ENCODE assay signal across 11 mouse cellular contexts in the genomic region with DNA sequence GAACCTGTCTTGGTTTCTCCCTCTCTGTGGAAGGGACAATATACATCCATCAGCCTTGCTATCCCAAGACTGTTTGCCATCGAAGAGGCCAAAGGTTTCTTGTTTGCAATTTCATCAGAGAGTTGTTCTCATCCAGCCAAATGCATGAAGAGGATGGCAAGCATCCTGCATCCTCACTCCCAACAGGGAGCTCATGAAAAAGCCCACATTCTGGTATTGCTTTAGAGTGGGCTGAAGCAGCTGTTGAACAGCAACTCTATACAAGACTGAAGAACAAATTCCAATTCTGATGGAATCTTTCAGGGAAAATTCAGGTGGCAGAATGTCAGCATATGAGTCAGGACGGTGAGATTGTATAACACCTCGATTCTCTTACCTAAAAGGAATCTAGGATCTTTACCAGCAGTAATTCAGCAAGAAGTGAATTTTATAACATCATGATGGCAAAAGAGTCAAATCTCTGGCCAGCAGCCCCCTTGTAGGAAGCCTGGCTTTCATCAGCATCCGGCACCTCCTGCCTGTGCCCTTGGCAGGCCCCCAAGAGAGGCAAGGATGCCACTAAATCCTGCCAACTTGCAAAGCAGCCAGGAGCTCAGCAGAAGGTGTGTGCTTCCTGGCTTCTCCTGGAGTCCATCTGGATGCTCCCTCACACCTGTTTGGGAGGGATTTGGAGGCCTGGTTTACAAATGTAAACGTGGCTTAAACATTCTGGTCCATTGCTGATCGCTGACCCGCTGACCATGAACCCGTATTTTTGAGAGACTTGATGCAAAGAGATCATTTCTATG.
DNase-seq lines count a peak whose midpoint lies in the region; ATAC-seq and TF ChIP-seq lines count a peak whose summit lies in the region.
"Had no signal": no experiment of that assay in that cellular context is flagged by ENCODE, and none has a peak within 500 bp of the region (broad histone marks: within the 10 kb centered on the region; RNA-seq: fewer than 3 reads in every experiment).

No protein-coding gene starts in this region.

- H3K9me3 ChIP-seq in midbrain, postnatal 0 days (ENCODE audit: low read length): no peaks in the 10 kb centered on the region
- no peaks in the 10 kb centered on the region for H3K9me3 ChIP-seq in midbrain, embryonic 14.5 days (ENCODE audit: control insufficient read depth, low read length)
- H3K9me3 ChIP-seq: heart, embryonic 15.5 days; intestine, embryonic 15.5 days; midbrain, embryonic 13.5 days had no signal

- H3K36me3 ChIP-seq in midbrain, postnatal 0 days (ENCODE audit: insufficient read depth, low read length): no peaks in the 10 kb centered on the region
- H3K36me3 ChIP-seq in midbrain, embryonic 14.5 days (ENCODE audit: control insufficient read depth, insufficient read depth, low read length): no peaks in the 10 kb centered on the region
- H3K36me3 ChIP-seq: heart, embryonic 15.5 days; intestine, embryonic 15.5 days; midbrain, embryonic 13.5 days had no signal

- WGBS in midbrain, postnatal 0 days: 71% methylated on average over 8 of the region's 8 CpGs
- 80% methylated on average over 8 of the region's 8 CpGs for WGBS in midbrain, embryonic 14.5 days

- no peak overlapping the region for H3K4me3 ChIP-seq in midbrain, postnatal 0 days (ENCODE audit: low read depth, low read length)
- no peak overlapping the region for H3K4me3 ChIP-seq in midbrain, embryonic 14.5 days (replicated peaks; ENCODE audit: low read depth, low read length)
- H3K4me3 ChIP-seq: heart, embryonic 15.5 days; intestine, embryonic 15.5 days; midbrain, embryonic 13.5 days had no signal

- TF ChIP-seq CTCF in midbrain, postnatal 0 days (IDR thresholded peaks at IDR 0.05): no peak

- no peak overlapping the region for H3K27ac ChIP-seq in midbrain, postnatal 0 days (ENCODE audit: low read depth, low read length)
- no peak overlapping the region for H3K27ac ChIP-seq in midbrain, embryonic 14.5 days (replicated peaks; ENCODE audit: low read depth, low read length)
- H3K27ac ChIP-seq: heart, embryonic 15.5 days; intestine, embryonic 15.5 days; midbrain, embryonic 13.5 days had no signal

- H3K9ac ChIP-seq in midbrain, postnatal 0 days (replicated peaks; ENCODE audit: low read length, poor library complexity, severe bottlenecking): no peak overlapping the region
- H3K9ac ChIP-seq in midbrain, embryonic 14.5 days (replicated peaks; ENCODE audit: low read length): no peak overlapping the region
- H3K9ac ChIP-seq: heart, embryonic 15.5 days; intestine, embryonic 15.5 days; lung, embryonic 14.5 days; midbrain, embryonic 13.5 days had no signal

- H3K4me2 ChIP-seq in midbrain, postnatal 0 days (ENCODE audit: low read depth, low read length, poor library complexity, severe bottlenecking): no peak overlapping the region
- no peak overlapping the region for H3K4me2 ChIP-seq in midbrain, embryonic 14.5 days (ENCODE audit: low read length)
- H3K4me2 ChIP-seq: heart, embryonic 15.5 days; intestine, embryonic 15.5 days; lung, embryonic 14.5 days; midbrain, embryonic 13.5 days had no signal

- ATAC-seq in midbrain, postnatal 0 days (ENCODE audit: low FRiP score): no peak
- ATAC-seq in midbrain, embryonic 14.5 days (ENCODE audit: low FRiP score, low TSS enrichment): no peak
- ATAC-seq in erythroblast, adult 5-6 weeks (replicated peaks; ENCODE audit: low FRiP score, poor library complexity, severe bottlenecking): no peak
- no peak for ATAC-seq in monocyte, adult 5-6 weeks (replicated peaks; ENCODE audit: insufficient number of reproducible peaks, low FRiP score, low TSS enrichment, poor library complexity, severe bottlenecking)
- ATAC-seq: intestine, embryonic 15.5 days; midbrain, embryonic 13.5 days had no signal

- peak; percentile 76 for DNase-seq in midbrain, postnatal 0 days (ENCODE audit: low spot score)
- no peak for DNase-seq in midbrain, embryonic 14.5 days
- DNase-seq in frontal cortex, postnatal 10 days (ENCODE audit: low spot score in 2 of 2): peak; percentile 5 to 9
- DNase-seq in left cerebral cortex, adult 8-10 months (ENCODE audit: low spot score in 2 of 2): peak; percentile 2 to 44
- DNase-seq in ovary, postnatal 14 days (ENCODE audit: low spot score): no peak
- DNase-seq: lung, embryonic 14.5 days had no signal

- H3K4me1 ChIP-seq in midbrain, postnatal 0 days (ENCODE audit: insufficient read depth, low read length): no peaks in the 10 kb centered on the region
- H3K4me1 ChIP-seq in midbrain, embryonic 14.5 days (ENCODE audit: control insufficient read depth, insufficient read depth, low read length): no peaks in the 10 kb centered on the region
- H3K4me1 ChIP-seq: heart, embryonic 15.5 days; intestine, embryonic 15.5 days; midbrain, embryonic 13.5 days had no signal

- no peaks in the 10 kb centered on the region for H3K27me3 ChIP-seq in midbrain, postnatal 0 days (ENCODE audit: insufficient read depth, low read length)
- no peaks in the 10 kb centered on the region for H3K27me3 ChIP-seq in midbrain, embryonic 14.5 days (ENCODE audit: control insufficient read depth, insufficient read depth, low read length)
- H3K27me3 ChIP-seq: heart, embryonic 15.5 days; intestine, embryonic 15.5 days; midbrain, embryonic 13.5 days had no signal

Comparison
In these comparisons a context has a peak if more than half of its experiments do, and no peak if none do; other contexts are left out.
1. DNase-seq: peak in midbrain, postnatal 0 days (single experiment), frontal cortex, postnatal 10 days (2 of 2) and left cerebral cortex, adult 8-10 months (2 of 2); none in midbrain, embryonic 14.5 days (single experiment) and ovary, postnatal 14 days (single experiment).